Mouse (Mus musculus) embryonic facial prominence, embryonic 15.5 days (tissue): ENCODE measurements around the gene Vat1. TPM values are rescaled to one million over a fixed set of nuclear protein-coding genes. Genes with fewer than 3 reads are reported as not detected.
"Not testable (repeated sequence)": the region's sequence is repeated elsewhere in the genome, so short reads cannot be mapped to it uniquely, and the experiment has no call there.

Experiments
- ATAC-seq: fragments of 200-750 bp; cut with Nextera tagmentation; 2 replicates; pipeline ENCODE4 v1.8.0; 2017; ENCODE audit warnings: low read depth, moderate TSS enrichment; ENCODE audit not compliant: insufficient number of reproducible peaks, low FRiP score, low TSS enrichment
- H3K27ac ChIP-seq: fragments of 300-500 bp; sonication (generic); replicated peaks from 2 replicates; pipeline ENCODE4 v1.5.1; 2015; ENCODE audit warnings: mild to moderate bottlenecking, inconsistent platforms
- H3K27me3 ChIP-seq: fragments of 300-500 bp; sonication (generic); 2 replicates; pipeline ENCODE4 v1.6.1; 2015; ENCODE audit warnings: inconsistent platforms
- H3K36me3 ChIP-seq: fragments of 300-500 bp; sonication (generic); 2 replicates; pipeline ENCODE4 v1.6.1; 2015; ENCODE audit warnings: mild to moderate bottlenecking, inconsistent platforms
- H3K4me1 ChIP-seq: fragments of 300-500 bp; sonication (generic); 2 replicates; pipeline ENCODE4 v1.6.1; 2015; ENCODE audit warnings: inconsistent platforms
- H3K4me2 ChIP-seq: fragments of 300-500 bp; sonication (generic); replicated peaks from 2 replicates; pipeline ENCODE4 v1.6.1; 2015; ENCODE audit warnings: mild to moderate bottlenecking, inconsistent platforms
- H3K4me3 ChIP-seq: fragments of 300-500 bp; sonication (generic); replicated peaks from 2 replicates; pipeline ENCODE4 v1.5.1; 2015; ENCODE audit warnings: mild to moderate bottlenecking, inconsistent platforms
- H3K9ac ChIP-seq: fragments of 300-500 bp; sonication (generic); 2 replicates; pipeline ENCODE4 v1.6.1; 2015; ENCODE audit warnings: inconsistent platforms
- H3K9me3 ChIP-seq: fragments of 300-500 bp; sonication (generic); replicated peaks from 2 replicates; pipeline ENCODE4 v1.6.1; 2016; ENCODE audit warnings: inconsistent platforms
- WGBS: fragments of 180-500 bp; shearing (Covaris S2); methylation state at CpG from one replicate; pipeline ENCODE4 v1.1.7; 2015; 5-methylcytosine and 5-hydroxymethylcytosine counted together
- polyA plus RNA-seq: library from polyadenylated mRNA; unstranded; fragments of >200 nt; fragmentation: Nextera tagmentation; extraction: Ambion mirVana; gene quantifications from 2 replicates; pipeline ENCODE4 v1.2.1, GENCODE M21; 2015

The Vat1 gene
- polyA plus RNA-seq, 1 experiment from 2014 or later, result 61.8 TPM

GRCm38 (mm10) chr11:101441450-101442126 lies 24.4 kb downstream of the Vat1 start:
- Histone ChIP-seq H3K4me3 (peak overlapping the region; percentile 79), H3K4me1 (peaks cover 16% of the 10 kb centered on the region), H3K36me3 (peaks cover 24% of the 10 kb centered on the region), H3K4me2 (peak overlapping the region; percentile 43)
- not testable (repeated sequence) for ATAC-seq, H3K9ac ChIP-seq, H3K9me3 ChIP-seq, H3K27ac ChIP-seq, H3K27me3 ChIP-seq
- 39% methylated on average over 14 of the region's 15 CpGs for WGBS

DNA sequence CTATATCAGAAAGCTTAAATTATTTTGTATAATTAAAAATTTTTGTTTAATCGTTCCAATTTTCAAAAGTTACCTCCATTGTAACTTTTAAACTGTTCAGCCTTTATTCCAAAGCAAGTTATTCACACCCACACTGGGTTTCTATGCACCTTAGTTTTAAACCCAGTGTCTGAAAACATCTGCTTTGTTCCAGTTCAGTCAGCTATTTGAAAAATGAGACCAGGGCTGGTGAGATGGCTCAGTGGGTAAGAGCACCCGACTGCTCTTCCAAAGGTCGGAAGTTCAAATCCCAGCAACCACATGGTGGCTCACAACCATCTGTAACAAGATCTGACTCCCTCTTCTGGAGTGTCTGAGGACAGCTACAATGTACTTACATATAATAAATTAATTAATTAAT lies 28.0 kb downstream of the Vat1 start:
- H3K4me2 ChIP-seq, H3K27me3 ChIP-seq, ATAC-seq, H3K4me1 ChIP-seq, H3K27ac ChIP-seq, H3K4me3 ChIP-seq, H3K9me3 ChIP-seq, H3K9ac ChIP-seq: not testable (repeated sequence)
- 52% methylated on average over 3 of the region's 3 CpGs for WGBS
- H3K36me3 ChIP-seq, result peaks cover 30% of the 10 kb centered on the region

DNA sequence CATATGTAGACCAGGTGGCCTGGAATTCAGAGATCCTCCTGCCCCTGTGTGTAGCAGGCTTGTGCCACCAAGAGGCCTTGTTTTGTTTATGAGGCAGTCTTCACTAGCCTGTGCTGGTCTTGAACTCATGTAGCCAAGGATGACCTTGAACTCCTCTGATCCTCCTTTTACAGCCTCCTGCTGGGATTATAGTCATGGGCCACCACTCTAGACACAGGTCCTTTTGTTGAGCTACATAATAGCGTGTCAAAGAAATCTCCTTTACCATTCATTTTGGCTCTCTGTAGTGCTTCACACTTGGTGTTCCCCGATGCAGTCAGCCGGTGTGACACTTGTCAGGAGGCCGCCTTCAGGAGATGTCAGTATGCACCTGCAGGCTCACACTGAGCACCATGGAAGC lies 29.1 kb downstream of the Vat1 start:
- H3K27ac ChIP-seq, result no peak overlapping the region
- WGBS, result 84% methylated on average over 4 of the region's 4 CpGs

DNA sequence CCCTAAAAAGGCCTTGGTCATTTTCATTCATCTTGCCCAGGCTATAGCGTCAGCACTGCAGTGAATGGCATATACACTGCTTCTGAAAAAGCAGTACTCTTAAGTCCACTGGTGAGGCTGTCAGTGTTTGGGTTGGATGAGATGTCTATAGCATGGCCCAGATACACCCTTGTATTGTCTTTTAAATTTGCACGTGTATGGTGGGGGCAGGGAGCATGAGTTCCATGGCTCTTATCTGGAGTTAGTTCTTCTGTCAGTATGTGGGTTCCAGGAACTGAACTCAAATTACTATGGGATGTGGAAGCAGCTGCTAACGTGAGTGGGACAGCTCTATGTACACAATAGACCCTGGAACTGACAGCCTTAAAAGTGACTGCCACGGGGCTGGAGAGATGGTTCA lies 30.2 kb downstream of the Vat1 start:
- no peaks in the 10 kb centered on the region for H3K4me1 ChIP-seq
- ATAC-seq, result 0 out of 2 replicates have a peak, but pooled peaks have one; percentile 9
- no peaks in the 10 kb centered on the region for H3K9me3 ChIP-seq
- H3K4me2 ChIP-seq, result no peak overlapping the region
- H3K36me3 ChIP-seq, result peaks cover 50% of the 10 kb centered on the region
- WGBS, result 84% methylated on average over 4 of the region's 4 CpGs
- no peak overlapping the region for H3K4me3 ChIP-seq
- no peak overlapping the region for H3K9ac ChIP-seq
- H3K27me3 ChIP-seq, result no peaks in the 10 kb centered on the region
- no peak overlapping the region for H3K27ac ChIP-seq

More for the DNA sequence above, 29.1 kb downstream of the Vat1 start:
- no peaks in the 10 kb centered on the region for H3K27me3 ChIP-seq
- no peaks in the 10 kb centered on the region for H3K4me1 ChIP-seq
- no peaks in the 10 kb centered on the region for H3K9me3 ChIP-seq
- no peak for ATAC-seq
- H3K9ac ChIP-seq, result no peak overlapping the region
- H3K36me3 ChIP-seq, result peaks cover 39% of the 10 kb centered on the region
- no peak overlapping the region for H3K4me3 ChIP-seq
- no peak overlapping the region for H3K4me2 ChIP-seq

DNA sequence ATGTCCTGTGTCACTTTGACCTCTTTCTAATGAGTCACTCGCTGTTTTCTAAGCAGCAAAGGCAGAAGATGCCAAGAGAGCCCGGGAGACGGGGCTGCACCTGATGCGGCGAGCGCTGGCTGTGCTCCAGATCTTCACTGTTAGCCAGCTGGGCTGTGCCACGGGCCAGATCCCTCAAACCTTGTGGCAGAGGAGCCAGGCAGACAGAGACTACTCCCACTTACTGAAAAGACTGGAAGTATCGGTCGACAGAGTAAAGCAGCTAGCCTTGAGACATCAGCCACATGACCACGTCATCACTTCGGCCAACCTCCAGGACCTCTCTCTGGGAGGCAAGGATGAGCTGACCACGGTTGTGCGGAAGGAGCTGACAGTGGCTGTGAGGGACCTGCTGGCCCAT lies 32.6 kb downstream of the Vat1 start:
- Histone ChIP-seq H3K4me3 (no peak overlapping the region), H3K9ac (no peak overlapping the region), H3K36me3 (peaks cover 66% of the 10 kb centered on the region), H3K4me2 (no peak overlapping the region), H3K27ac (no peak overlapping the region), H3K9me3 (no peaks in the 10 kb centered on the region), H3K27me3 (no peaks in the 10 kb centered on the region), H3K4me1 (no peaks in the 10 kb centered on the region)
- no peak for ATAC-seq
- WGBS, result 89% methylated on average over 13 of the region's 13 CpGs

DNA sequence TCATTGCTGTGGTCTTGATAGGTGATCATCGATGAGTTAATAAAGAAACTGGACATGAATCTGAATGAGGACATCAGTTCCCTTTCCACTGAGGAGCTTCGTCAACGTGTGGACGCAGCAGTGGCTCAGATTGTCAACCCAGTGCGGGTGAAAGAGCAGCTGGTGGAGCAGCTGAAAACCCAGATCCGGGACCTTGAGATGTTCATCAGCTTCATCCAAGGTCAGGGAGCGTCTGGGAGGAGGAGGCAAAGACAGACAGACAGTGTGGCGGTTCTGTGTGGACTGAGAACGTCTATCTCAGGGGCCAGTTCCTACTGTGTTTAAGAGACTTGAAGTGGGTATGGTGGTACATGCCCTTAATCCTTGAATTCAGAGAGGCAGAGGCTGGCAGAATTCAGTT lies 34.7 kb downstream of the Vat1 start:
- Histone ChIP-seq H3K27ac (no peak overlapping the region), H3K27me3 (no peaks in the 10 kb centered on the region), H3K36me3 (peaks cover 66% of the 10 kb centered on the region), H3K4me2 (no peak overlapping the region), H3K9ac (no peak overlapping the region), H3K4me3 (no peak overlapping the region), H3K4me1 (peaks cover 8% of the 10 kb centered on the region), H3K9me3 (no peaks in the 10 kb centered on the region)
- no peak for ATAC-seq
- WGBS, result 91% methylated on average over 9 of the region's 9 CpGs

GRCm38 (mm10) chr11:101426165-101426564 lies 39.9 kb downstream of the Vat1 start:
- no peak overlapping the region for H3K9ac ChIP-seq
- ATAC-seq, result no peak
- no peaks in the 10 kb centered on the region for H3K9me3 ChIP-seq
- H3K27me3 ChIP-seq, result no peaks in the 10 kb centered on the region
- H3K4me1 ChIP-seq, result peaks cover 30% of the 10 kb centered on the region
- H3K4me3 ChIP-seq, result peak overlapping the region; percentile 89
- peak overlapping the region; percentile 90 for H3K4me2 ChIP-seq
- 44% methylated on average over 8 of the region's 8 CpGs for WGBS
- H3K36me3 ChIP-seq, result peaks cover 19% of the 10 kb centered on the region
- no peak overlapping the region for H3K27ac ChIP-seq

GRCm38 (mm10) chr11:101424925-101425813 lies 40.9 kb downstream of the Vat1 start, which contains the start of the genes Rundc1 and Ptges3l:
Gene Rundc1, plus strand, starts transcription at chr11:101425085.
Gene Ptges3l, minus strand, starts transcription at chr11:101425333.
- Histone ChIP-seq H3K9me3 (no peaks in the 10 kb centered on the region), H3K27me3 (no peaks in the 10 kb centered on the region), H3K4me2 (peak within 1 kb of the TSS; percentile 90), H3K4me1 (peaks cover 30% of the 10 kb centered on the region), H3K4me3 (peak within 1 kb of the TSS; percentile 89), H3K9ac (peak within 1 kb of the TSS; percentile 72), H3K36me3 (peaks cover 9% of the 10 kb centered on the region), H3K27ac (peak within 1 kb of the TSS; percentile 90)
- WGBS, result under 1% methylated on average over 81 of the region's 81 CpGs
- peak; percentile 92 for ATAC-seq

- peaks cover 30% of the 10 kb centered on the region for H3K4me1 ChIP-seq
- H3K27ac ChIP-seq, result peak within 1 kb of the TSS; percentile 90
- H3K4me3 ChIP-seq, result peak within 1 kb of the TSS; percentile 89
- no peaks in the 10 kb centered on the region; the same call in 1 of the 2 replicates for H3K36me3 ChIP-seq
- peak; percentile 64 for ATAC-seq
- H3K4me2 ChIP-seq, result peak within 1 kb of the TSS; percentile 90
- H3K27me3 ChIP-seq, result no peaks in the 10 kb centered on the region
- H3K9ac ChIP-seq, result peak within 1 kb of the TSS; percentile 72
- 4% methylated on average over 23 of the region's 23 CpGs for WGBS
- no peaks in the 10 kb centered on the region for H3K9me3 ChIP-seq
These were observed 41.8 kb downstream of the Vat1 start, which contains the start of gene Gm27029 for GRCm38 (mm10) chr11:101424105-101424851. Gene Gm27029, minus strand, starts transcription at chr11:101424796.

DNA sequence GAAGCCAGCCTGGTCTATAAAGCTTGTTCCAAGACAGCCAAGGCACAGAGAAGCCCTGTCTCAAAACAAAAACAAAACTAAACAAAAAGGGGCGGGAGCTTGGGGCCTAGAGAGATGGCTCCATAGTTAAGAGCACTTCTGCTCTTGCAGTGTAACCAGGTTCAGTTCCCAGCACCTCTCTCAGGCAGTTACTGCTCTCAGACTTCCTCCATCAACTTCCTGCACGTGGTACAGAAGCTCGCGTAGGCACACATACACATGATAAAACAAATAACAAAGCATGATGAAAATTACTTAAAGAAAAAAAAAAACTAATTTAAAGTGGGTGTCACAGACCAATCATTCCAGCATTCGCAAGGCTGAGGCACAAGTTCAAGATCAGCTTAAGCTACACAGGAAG lies 45.9 kb downstream of the Vat1 start:
- WGBS, result 88% methylated on average over 5 of the region's 5 CpGs
- no peak overlapping the region for H3K9ac ChIP-seq
- ATAC-seq, result no peak
- no peak overlapping the region for H3K27ac ChIP-seq
- no peaks in the 10 kb centered on the region for H3K36me3 ChIP-seq
- H3K4me2 ChIP-seq, result no peak overlapping the region
- no peaks in the 10 kb centered on the region for H3K27me3 ChIP-seq
- H3K9me3 ChIP-seq, result no peaks in the 10 kb centered on the region
- no peak overlapping the region for H3K4me3 ChIP-seq
- peaks cover 20% of the 10 kb centered on the region for H3K4me1 ChIP-seq

- no peak overlapping the region for H3K27ac ChIP-seq
- WGBS, result 32% methylated on average over 3 of the region's 3 CpGs
- no peak overlapping the region for H3K4me2 ChIP-seq
- H3K9me3 ChIP-seq, result no peaks in the 10 kb centered on the region
- peaks cover 20% of the 10 kb centered on the region for H3K4me1 ChIP-seq
- H3K27me3 ChIP-seq, result no peaks in the 10 kb centered on the region
- H3K4me3 ChIP-seq, result no peak overlapping the region
- no peaks in the 10 kb centered on the region for H3K36me3 ChIP-seq
- H3K9ac ChIP-seq, result no peak overlapping the region
- no peak for ATAC-seq
These were observed 46.4 kb downstream of the Vat1 start for GRCm38 (mm10) chr11:101419610-101420009.
